Mouse (Mus musculus) embryonic fibroblast, embryonic 13.5 days (primary cell): ENCODE results near the gene Sf3a2.

Experiments
- CTCF ChIP-seq: IDR thresholded peaks from 2 replicates; pipeline ENCODE4 v1.5.1; 2011; ENCODE audit warnings: mild to moderate bottlenecking, control low read depth, low read length, moderate library complexity, borderline replicate concordance; ENCODE audit not compliant: insufficient read depth
- POLR2A ChIP-seq: IDR thresholded peaks from 2 replicates; pipeline ENCODE4 v1.6.1; 2011; ENCODE audit warnings: low read depth, mild to moderate bottlenecking, control low read depth, low read length, moderate library complexity

DNA sequence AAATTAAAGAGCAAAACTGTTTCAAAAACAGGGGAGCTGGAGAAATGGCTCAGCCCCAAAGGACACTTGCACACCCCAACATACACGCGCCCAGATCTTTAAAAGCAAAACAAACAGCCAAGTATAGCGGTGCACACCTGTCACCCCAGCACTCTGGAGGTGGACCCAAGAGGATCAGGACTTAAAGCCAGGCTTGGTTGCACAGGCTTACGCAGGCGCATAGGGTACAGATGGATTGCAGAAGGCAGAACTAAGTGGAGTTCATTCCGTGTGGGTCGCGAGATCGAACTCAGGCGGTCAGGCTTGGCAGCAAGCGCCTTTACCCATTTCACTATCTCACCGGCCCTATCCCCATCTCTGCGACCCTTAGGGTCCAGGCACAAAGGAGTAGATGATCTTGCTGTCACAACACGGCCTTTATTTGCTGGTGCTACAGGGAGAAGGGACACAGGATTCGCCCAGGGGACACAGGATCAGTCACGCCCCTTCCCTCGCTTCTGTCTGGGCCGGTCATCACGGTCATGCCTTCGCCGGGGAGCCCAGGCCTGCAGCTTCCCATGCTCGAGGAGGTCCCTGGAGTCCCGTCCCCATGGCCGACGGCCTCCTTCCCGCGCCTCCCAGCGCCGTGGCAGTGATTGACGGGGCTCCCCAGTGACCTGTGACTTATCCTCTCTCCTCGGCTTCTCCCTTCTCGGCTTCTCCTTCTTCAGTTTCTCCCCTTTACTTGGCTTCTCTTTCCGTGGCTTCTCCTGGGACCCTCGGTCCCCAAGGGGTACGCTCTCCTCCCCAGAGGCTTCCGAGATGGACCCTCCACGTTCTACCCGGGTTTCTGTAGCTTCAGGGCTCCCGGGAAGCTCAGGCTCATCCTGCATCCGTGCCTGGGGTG, 10.3 kb downstream of the Sf3a2 start:
- TF ChIP-seq CTCF (no peak), POLR2A (no peak)
